Mouse (Mus musculus) neural tube, embryonic 10.5 days (tissue): ENCODE measurements at regions not wholly inside any gene's neighbourhood (a gene's known extent, or its start where the extent isn't known, plus 50 kb on each side); places are given as distances from the start of the nearest gene placed in this dataset.

Experiments used
- DNase-seq: peaks from one replicate; pipeline ENCODE4 v3.0.0-alpha.2; 2017; ENCODE audit warnings: low spot score; ENCODE audit errors: extremely low spot score

- no peak for DNase-seq
Measured at GRCm38 (mm10) chr1:63977956-63978355, 144.1 kb downstream of the Klf7 start.

GRCm38 (mm10) chr1:63977302-63977888 is 144.7 kb downstream of the Klf7 start:
- DNase-seq, result no peak

- DNase-seq, result no peak
Measured at GRCm38 (mm10) chr1:63976862-63977261, 145.2 kb downstream of the Klf7 start.

GRCm38 (mm10) chr1:63967849-63968248 is 154.2 kb downstream of the Klf7 start:
- no peak for DNase-seq

- no peak for DNase-seq
Measured at GRCm38 (mm10) chr1:63965446-63965845, 156.6 kb downstream of the Klf7 start.

GRCm38 (mm10) chr1:63964519-63964918 is 157.6 kb downstream of the Klf7 start:
- DNase-seq, result no peak

- no peak for DNase-seq
Measured at GRCm38 (mm10) chr1:63955701-63956355, 166.3 kb downstream of the Klf7 start.

- DNase-seq, result no peak
Measured at GRCm38 (mm10) chr1:63954876-63955513, 167.1 kb downstream of the Klf7 start.

GRCm38 (mm10) chr1:63954172-63954571 is 167.9 kb downstream of the Klf7 start:
- no peak for DNase-seq

- DNase-seq, result peak; percentile 29
Measured at GRCm38 (mm10) chr1:63953229-63953883, 168.7 kb downstream of the Klf7 start.

- no peak for DNase-seq
Measured at GRCm38 (mm10) chr1:63951663-63952062, 170.4 kb downstream of the Klf7 start.

- DNase-seq, result no peak
Measured at GRCm38 (mm10) chr1:63947278-63947677, 174.8 kb downstream of the Klf7 start.

- no peak for DNase-seq
Measured at GRCm38 (mm10) chr1:63946834-63947233, 175.2 kb downstream of the Klf7 start.

GRCm38 (mm10) chr1:63944786-63945185 is 175.7 kb upstream of the 4933402D24Rik start:
- no peak for DNase-seq

GRCm38 (mm10) chr1:63938416-63938815 is 169.3 kb upstream of the 4933402D24Rik start:
- no peak for DNase-seq

- DNase-seq, result no peak
Measured at GRCm38 (mm10) chr1:63937480-63937879, 168.4 kb upstream of the 4933402D24Rik start.

- no peak for DNase-seq
Measured at GRCm38 (mm10) chr1:63934570-63935280, 165.7 kb upstream of the 4933402D24Rik start.

GRCm38 (mm10) chr1:63932484-63932883 is 163.4 kb upstream of the 4933402D24Rik start:
- no peak for DNase-seq

GRCm38 (mm10) chr1:63929362-63930125 is 160.5 kb upstream of the 4933402D24Rik start:
- no peak for DNase-seq

GRCm38 (mm10) chr1:63928850-63929249 is 159.8 kb upstream of the 4933402D24Rik start:
- no peak for DNase-seq

- DNase-seq, result no peak
Measured at GRCm38 (mm10) chr1:63928361-63928760, 159.3 kb upstream of the 4933402D24Rik start.
